Mouse (Mus musculus): ENCODE measurements at regions not wholly inside any gene's neighbourhood (a gene's known extent, or its start where the extent isn't known, plus 50 kb on each side); places are given as distances from the start of the nearest gene placed in this dataset.
"Not testable (repeated sequence)": the region's sequence is repeated elsewhere in the genome, so short reads cannot be mapped to it uniquely, and the experiment has no call there.

DNA sequence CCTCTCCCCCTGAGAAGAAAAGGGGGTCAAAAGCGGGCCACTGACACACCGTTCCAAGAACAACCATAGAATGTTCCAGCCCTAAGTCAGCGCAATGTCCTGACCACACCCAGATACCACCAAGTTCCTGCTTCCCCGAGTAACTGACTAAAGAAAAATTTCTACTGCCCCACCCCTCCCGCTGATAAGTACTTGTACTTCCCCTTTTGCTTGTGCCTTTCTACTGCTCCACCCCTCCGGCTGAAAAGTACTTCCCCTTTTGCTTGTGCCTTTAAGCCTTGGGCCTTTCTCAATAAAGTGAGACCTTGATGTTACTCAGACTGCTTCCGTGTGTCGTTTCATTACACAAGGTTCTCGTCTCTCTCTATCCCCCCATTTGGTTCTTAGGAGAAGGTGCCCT is 51.6 kb upstream of the Alkbh8 start:
- not testable (repeated sequence) for TF ChIP-seq CTCF (IDR thresholded peaks at IDR 0.05; ENCODE audit: low read depth, low read length); POLR2A (IDR thresholded peaks at IDR 0.05; ENCODE audit: insufficient read depth, low read length); EP300 (IDR thresholded peaks at IDR 0.05; ENCODE audit: insufficient read depth, low read depth, low read length)
